Mouse (Mus musculus) spleen, adult 2 months (tissue): ENCODE measurements around the gene Aen. TPM values are rescaled to one million over a fixed set of nuclear protein-coding genes. Genes with fewer than 3 reads are reported as not detected.

Experiments used
- DNase-seq, 2 experiments: peaks; one replicate each; pipeline versions ENCODE4 v3.0.0 to v3.0.0-alpha.2; 2012 to 2021; ENCODE audit warnings: low spot score in 2 of 2, low read depth in 1 of 2
- H3K27ac ChIP-seq: fragments of 200-500 bp; 2 replicates; pipeline ENCODE4 v1.5.1; 2012; ENCODE audit warnings: low read length, inconsistent platforms; ENCODE audit not compliant: insufficient read depth
- H3K27me3 ChIP-seq: fragments of 200-500 bp; 2 replicates; pipeline ENCODE4 v1.6.1; 2012; ENCODE audit warnings: mild to moderate bottlenecking, moderate library complexity, low read length, inconsistent platforms; ENCODE audit not compliant: control insufficient read depth, insufficient read depth
- H3K36me3 ChIP-seq: fragments of 200-500 bp; 2 replicates; pipeline ENCODE4 v1.6.1; 2012; ENCODE audit warnings: mild to moderate bottlenecking, low read length, inconsistent platforms; ENCODE audit not compliant: control insufficient read depth, insufficient read depth
- H3K4me1 ChIP-seq: fragments of 200-500 bp; 2 replicates; pipeline ENCODE4 v1.6.1; 2011; ENCODE audit warnings: inconsistent platforms; ENCODE audit not compliant: control insufficient read depth, insufficient read depth, insufficient read length
- H3K4me3 ChIP-seq: fragments of 200-500 bp; 2 replicates; pipeline ENCODE4 v1.5.1; 2011; ENCODE audit warnings: mild to moderate bottlenecking, inconsistent platforms; ENCODE audit not compliant: insufficient read depth, insufficient read length; ENCODE audit errors: extremely low read depth
- CTCF ChIP-seq: fragments of 200-500 bp; IDR thresholded peaks from 2 replicates; pipeline ENCODE4 v1.5.1; 2011; ENCODE audit warnings: mild to moderate bottlenecking, inconsistent platforms; ENCODE audit not compliant: insufficient read depth, insufficient read length, insufficient replicate concordance; ENCODE audit errors: extremely low read depth
- POLR2A ChIP-seq: fragments of 200-500 bp; IDR thresholded peaks from 2 replicates; pipeline ENCODE4 v1.6.1; 2011; ENCODE audit warnings: low read depth, low read length, inconsistent platforms
- WGBS: fragments of 180-500 bp; shearing (Covaris S2); methylation state at CpG from one replicate; pipeline ENCODE4 v1.1.7; 2018; 5-methylcytosine and 5-hydroxymethylcytosine counted together
- polyA plus RNA-seq: library from polyadenylated mRNA; depleted of rRNA; stranded (reverse); fragments of >200 nt; gene quantifications from 2 replicates; pipeline ENCODE4 v1.2.3, GENCODE M21; 2012

Gene Aen
- polyA plus RNA-seq, 1 experiment: 14.6 TPM

DNA sequence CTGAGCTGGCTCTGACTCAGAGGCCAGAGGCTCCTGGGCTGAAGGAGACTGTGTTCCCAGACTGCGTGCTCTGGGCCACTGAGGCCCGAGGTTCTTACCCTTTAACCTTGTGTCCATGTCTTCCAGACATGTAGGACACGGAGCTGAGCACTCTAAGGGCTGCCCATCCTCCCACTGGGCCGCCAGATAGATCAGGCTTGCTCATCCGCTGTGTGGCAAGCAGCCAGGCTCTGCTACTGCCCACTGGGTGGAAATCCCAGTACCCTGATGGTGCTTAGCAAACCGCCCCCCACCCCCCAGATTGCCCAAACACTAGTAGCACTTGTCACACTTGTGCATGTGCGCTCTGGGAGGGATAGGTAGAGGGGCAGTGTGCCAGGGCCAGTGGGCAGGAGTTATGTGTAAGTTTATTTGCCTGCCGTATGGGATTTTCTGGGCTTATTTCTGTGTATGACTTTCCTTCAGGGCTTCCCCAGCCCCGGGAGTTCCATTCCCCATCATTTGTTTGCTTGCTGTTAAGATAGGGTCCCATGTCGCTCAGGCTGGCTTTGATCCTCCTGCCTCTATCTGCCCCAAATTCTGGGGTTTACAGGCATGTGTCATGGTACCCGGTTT, 19.3 kb downstream of the Aen start:
- Histone ChIP-seq H3K36me3 (peaks cover 3% of the 10 kb centered on the region; the same call in 1 of the 2 replicates), H3K4me1 (peaks cover 20% of the 10 kb centered on the region), H3K4me3 (peak overlapping the region; percentile 17), H3K27ac (peak overlapping the region; percentile 39; the same call in 1 of the 2 replicates), H3K27me3 (no peaks in the 10 kb centered on the region)
- 88% methylated on average over 11 of the region's 11 CpGs for WGBS
- TF ChIP-seq CTCF: no peak
- TF ChIP-seq POLR2A: no peak
- DNase-seq: no peak

DNA sequence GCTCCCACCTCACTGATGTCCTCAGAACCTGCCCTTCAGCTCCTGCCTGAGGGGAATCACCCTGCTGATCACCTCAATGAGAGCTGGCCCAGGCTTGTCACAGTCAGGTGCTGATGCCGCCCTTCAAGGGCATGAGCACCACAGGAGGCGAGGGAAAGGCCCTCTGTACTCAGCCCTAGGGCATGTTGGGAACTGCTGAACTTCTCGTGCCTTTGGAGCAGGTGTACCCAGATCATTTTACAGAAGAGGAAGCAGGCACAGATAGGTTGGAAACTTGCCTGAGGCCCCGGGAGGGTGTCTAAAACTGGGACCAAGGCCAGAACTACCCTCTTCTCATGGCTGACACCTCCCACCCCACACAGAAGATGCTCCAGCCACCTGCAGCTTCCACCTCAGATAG, 23.0 kb downstream of the Aen start:
- no peak overlapping the region for H3K4me3 ChIP-seq
- DNase-seq: no peak
- 31% methylated on average over 4 of the region's 4 CpGs for WGBS
- TF ChIP-seq CTCF (no peak), POLR2A (no peak)
- H3K27ac ChIP-seq: no peak overlapping the region
- H3K27me3 ChIP-seq: no peaks in the 10 kb centered on the region
- peaks cover 5% of the 10 kb centered on the region; the same call in 1 of the 2 replicates for H3K4me1 ChIP-seq
- H3K36me3 ChIP-seq: peaks cover 3% of the 10 kb centered on the region; the same call in 1 of the 2 replicates

DNA sequence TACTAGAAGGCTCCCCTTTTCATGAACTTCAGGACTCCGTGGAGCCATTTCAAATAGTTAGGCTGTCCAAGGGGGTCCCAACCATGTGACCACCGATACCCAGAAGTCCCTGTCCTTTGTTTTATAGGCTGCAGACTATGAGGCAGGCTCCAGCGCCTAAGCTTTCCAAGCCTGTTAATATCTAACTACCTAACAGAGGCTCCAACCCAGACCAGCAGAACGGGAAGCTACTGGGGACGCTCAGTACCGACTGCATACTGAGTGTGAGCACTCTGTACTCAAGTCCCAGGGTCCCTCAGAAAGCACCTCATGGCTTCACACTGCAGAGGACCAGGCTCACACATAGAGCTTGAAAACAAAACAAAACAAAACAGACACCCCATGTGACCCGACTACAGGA, 26.9 kb downstream of the Aen start:
- H3K27ac ChIP-seq: no peak overlapping the region
- no peak for TF ChIP-seq POLR2A
- no peak for TF ChIP-seq CTCF
- no peaks in the 10 kb centered on the region for H3K36me3 ChIP-seq
- no peaks in the 10 kb centered on the region for H3K27me3 ChIP-seq
- no peaks in the 10 kb centered on the region for H3K4me1 ChIP-seq
- H3K4me3 ChIP-seq: no peak overlapping the region
- WGBS: 90% methylated on average over 7 of the region's 7 CpGs
- DNase-seq: no peak

DNA sequence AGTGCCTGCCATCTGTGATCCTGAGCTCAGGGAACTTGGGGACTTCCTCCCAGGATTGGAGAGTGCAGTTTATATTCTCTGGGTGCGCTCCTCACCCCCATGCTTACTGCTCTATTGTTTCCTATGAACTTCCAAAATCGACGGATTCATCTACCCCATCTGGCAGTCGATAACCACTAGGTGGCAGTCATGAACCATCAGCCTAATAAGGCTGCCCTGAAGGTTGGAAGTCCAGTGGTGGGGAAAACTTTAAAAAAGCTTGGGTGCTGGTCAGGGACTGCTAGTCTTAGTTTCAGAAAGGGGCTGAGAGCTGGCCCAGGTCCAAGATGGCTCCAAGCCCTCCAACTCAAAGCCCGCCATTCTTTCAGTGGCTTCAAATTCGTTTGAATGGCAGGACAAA, 28.6 kb downstream of the Aen start:
- no peaks in the 10 kb centered on the region for H3K27me3 ChIP-seq
- TF ChIP-seq POLR2A (no peak), CTCF (peak; percentile 59; the same call in 1 of the 2 replicates)
- H3K4me3 ChIP-seq: no peak overlapping the region
- peak; percentile 26 to 46 for DNase-seq
- WGBS: 20% methylated on average over 6 of the region's 6 CpGs
- no peak overlapping the region for H3K27ac ChIP-seq
- no peaks in the 10 kb centered on the region for H3K4me1 ChIP-seq
- H3K36me3 ChIP-seq: no peaks in the 10 kb centered on the region

- no peaks in the 10 kb centered on the region for H3K36me3 ChIP-seq
- H3K4me1 ChIP-seq: no peaks in the 10 kb centered on the region
- H3K27ac ChIP-seq: no peak overlapping the region
- WGBS: 74% methylated on average over 7 of the region's 7 CpGs
- no peak for DNase-seq
- no peak overlapping the region for H3K4me3 ChIP-seq
- no peak for TF ChIP-seq POLR2A
- TF ChIP-seq CTCF: no peak
- H3K27me3 ChIP-seq: no peaks in the 10 kb centered on the region
These were observed 29.1 kb downstream of the Aen start for GRCm38 (mm10) chr7:78924796-78925195.

GRCm38 (mm10) chr7:78925680-78926079, 30.0 kb downstream of the Aen start:
- no peak for TF ChIP-seq CTCF
- no peak for TF ChIP-seq POLR2A
- Histone ChIP-seq H3K4me1 (no peaks in the 10 kb centered on the region), H3K27me3 (no peaks in the 10 kb centered on the region), H3K27ac (no peak overlapping the region), H3K4me3 (no peak overlapping the region), H3K36me3 (no peaks in the 10 kb centered on the region)
- DNase-seq: no peak
- 90% methylated on average over 7 of the region's 7 CpGs for WGBS

DNA sequence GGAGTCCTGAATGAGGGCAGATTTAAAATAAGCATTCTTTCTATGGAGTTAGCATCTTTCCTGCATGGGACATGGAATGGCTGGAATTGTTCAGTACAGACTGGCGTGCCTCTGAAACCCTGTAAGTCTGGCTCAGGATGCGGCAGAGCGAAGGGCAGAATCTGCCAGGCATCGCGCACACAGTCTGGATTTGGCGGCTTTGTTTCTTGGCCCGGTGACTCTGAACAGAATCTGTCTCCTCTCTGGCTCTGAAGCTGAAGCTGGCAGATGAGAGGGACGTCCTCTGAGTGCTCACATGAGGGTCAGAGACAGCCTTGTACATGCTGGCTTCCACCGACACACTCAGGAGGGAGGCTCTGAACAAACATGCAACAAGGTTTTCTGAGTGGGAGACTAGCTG, 30.5 kb downstream of the Aen start:
- DNase-seq: no peak
- TF ChIP-seq CTCF (no peak), POLR2A (no peak)
- Histone ChIP-seq H3K4me3 (no peak overlapping the region), H3K27me3 (no peaks in the 10 kb centered on the region), H3K4me1 (no peaks in the 10 kb centered on the region), H3K27ac (no peak overlapping the region), H3K36me3 (no peaks in the 10 kb centered on the region)
- 92% methylated on average over 9 of the region's 9 CpGs for WGBS
